Mouse (Mus musculus) right cerebral cortex, adult 18-20 months (tissue): ENCODE data around the gene Coro6.

Source experiments
- DNase-seq: peaks from one replicate; pipeline ENCODE4 v3.0.0; 2022; ENCODE audit warnings: mixed read lengths

Coro6 gene

DNA sequence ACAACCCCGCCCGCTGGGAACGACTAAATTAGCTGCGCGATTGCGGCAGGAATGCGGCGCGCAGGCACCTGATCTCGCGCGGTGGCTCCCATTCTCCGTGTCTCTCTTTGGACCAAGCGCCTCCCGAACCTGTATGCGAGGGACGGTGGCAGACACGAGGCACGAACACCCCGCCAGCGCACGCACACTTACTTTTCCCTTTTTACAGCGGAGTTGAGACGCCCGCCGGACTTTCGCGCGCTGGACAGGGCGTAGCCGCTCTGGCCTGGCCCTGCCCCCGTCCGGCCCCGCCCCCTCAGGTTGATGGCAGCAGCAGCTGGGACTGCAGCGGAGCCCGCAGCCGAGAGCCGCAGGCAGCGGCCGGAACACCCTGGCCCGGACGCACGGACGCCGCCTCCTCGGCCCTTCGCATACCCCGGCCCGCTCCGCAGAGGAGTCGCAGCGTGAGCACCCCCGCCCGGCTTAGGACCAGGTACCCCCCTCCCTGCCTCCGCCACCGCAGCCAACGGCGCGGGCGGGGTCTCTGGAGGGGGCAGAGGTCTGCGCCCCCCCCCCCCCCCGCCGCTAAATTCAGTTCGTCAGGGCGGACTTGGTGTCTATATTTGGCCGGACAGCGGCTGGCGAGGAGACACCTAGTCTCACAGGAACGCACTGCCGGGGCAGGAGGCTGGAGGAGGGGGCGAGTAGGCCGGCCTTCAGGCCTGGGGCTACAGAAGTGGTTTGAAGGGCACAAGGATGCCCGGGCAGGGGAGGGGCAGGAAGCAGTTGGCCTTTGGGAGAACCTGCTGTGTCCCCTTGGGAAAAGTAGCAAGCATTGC lies at the start of gene Coro6:
Gene Coro6, plus strand, starts transcription at position 129 of the 818 bp plus-strand sequence.
- DNase-seq, result no peak

DNA sequence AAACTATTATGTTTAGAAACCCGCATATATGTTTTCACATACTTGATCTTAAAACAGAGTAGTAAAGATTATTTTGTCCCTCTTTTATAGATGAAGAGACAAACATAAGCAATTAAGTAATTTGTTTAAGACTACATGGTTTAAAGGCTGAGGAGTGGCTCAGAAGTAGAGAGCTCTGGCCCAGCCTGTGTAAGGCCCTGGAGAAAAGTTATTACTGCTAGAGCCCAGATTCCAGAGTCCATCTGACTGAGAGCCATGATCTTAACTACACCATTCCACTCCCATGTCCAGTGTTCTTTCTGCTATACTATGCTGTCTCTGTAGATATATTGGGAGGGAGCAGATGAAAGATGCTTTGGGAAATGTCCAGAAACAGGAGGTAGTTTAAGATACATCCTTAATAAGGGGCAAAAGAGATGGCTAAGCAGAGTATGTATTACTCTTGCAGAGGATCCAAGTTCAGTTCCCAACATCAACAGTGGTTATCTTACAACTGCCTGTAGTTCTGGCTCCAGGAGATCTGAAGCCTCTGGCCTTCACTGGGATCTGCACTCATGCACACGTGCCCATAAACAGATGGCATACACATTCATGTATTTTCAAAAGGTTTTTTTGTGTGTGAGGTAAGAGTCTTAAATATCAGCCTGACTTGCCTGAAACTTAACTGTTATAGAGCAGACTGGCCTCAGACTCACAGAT lies 47.9 kb upstream of the Coro6 start:
- DNase-seq, result no peak

DNA sequence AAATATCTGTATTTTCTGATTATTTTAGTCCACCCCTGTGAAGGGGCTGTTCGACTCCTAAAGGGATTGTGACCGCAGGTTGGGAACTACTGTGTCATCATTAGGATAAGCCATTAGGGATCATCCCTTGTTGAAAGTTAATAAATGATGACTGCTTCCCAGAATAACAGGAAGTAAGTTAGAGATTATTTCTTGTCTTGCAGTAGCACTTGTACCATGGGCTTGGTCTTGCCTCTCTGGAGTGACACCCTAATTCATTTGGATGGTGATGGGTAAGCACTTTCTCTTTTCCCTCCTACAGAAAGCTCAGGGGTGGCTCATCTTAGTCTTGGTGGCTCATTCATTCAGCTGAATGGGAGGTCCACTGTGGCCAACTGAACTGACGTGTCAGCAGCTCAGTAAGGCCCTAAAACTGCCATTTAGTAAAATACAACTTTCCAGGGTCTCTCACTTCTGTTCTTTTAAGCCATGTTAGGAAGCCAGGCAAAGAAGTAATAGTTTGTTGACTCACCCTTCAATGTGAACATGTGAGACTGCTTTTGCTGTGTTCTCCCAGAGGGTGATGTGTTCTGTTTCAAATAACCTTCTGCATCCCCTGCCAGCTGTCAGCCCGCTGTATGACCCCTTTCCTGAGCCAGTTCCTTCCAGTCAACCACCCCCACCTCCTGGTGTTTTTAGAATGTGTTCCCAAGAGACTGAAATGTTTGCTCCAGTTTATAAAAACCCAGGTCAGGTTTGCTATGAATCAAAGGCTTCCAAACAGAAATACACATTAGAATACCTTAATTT lies 45.8 kb upstream of the Coro6 start:
- no peak for DNase-seq

DNA sequence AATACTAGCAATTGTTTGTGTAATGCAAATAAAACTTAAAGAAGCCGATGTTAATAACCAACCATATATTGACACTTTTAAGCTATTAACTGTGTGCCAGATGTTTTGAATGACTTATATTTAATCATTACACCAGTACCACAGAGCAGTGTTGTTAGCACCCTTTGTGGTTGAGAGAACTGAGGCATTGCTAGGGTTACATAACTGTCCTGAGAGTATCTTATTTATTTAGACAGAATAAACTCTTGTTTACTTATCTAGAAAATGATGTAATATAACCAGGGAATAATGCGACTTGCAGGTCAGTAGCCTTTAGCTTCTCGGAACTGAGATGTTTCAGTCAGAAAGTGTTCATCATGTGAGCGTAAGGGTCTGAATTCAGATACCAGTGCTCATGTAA lies 44.2 kb upstream of the Coro6 start:
- DNase-seq, result no peak

DNA sequence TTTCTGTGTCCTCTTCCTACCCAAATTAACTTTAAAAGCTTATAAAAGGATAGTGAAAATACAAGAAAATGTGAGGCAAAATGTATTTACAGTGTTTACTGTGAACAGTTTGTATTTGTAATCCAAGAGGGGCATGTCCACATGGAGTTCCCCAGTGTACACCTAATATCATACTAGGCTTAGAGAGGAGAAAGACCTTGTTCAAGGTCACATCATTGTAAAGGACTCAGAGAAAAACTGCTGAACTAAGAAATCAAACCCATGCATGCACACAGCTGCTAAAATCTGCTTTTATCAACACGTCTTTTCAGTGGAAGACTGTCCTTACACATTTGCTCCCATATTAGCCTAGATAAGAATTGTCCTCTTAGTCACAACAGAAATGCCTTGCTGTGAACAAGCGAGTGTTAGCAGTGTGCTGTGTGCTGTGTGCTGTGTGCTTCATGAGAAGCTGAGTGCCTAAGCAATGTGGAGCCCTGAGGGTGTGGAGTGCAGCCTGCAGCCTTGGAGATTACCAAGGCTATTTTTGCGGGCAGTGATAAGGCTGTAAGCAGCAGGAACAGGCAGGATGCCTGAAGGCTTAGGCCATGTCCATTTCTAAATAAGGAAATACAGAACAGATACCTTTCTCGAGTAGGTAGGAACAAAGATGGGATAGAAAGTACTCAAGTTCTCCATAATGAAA lies 38.9 kb upstream of the Coro6 start:
- no peak for DNase-seq

DNA sequence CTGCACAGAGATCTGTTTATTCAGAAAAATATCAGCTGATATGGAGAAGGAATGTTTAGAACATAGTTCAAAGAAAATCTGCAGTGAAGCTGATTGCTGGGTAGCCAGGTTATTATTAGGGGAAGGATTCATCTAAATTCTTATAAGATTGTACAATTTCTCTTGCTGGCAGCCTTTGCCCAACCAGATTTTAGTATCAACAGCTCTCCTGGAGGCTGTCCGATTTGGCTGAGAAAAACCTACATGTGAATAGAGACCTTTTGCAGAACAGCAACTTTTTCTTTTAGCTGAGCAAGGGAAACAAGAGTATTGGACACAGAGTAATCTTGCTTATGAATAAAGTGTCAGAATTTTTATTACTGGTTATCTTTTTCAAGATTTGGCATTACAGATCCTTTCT lies 33.8 kb upstream of the Coro6 start:
- no peak for DNase-seq

DNA sequence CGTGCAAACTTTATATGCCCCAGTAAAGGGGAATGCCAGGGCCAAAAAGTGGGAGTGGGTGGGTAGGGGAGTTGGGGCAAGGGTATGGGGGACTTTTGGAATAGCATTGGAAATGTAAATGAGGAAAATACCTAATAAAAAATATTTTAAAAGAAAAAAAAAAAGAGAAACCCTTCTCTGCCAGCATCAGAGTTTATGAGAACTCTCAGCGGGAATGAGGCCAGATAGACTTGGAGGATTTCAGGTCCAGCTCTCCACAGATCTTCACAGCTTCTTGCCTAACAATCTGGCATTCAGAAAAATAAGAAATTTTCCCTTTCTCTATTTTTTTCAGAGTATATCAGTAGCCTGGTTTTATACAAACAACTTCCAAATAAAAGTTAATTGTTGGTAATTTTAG lies 25.2 kb upstream of the Coro6 start:
- no peak for DNase-seq

DNA sequence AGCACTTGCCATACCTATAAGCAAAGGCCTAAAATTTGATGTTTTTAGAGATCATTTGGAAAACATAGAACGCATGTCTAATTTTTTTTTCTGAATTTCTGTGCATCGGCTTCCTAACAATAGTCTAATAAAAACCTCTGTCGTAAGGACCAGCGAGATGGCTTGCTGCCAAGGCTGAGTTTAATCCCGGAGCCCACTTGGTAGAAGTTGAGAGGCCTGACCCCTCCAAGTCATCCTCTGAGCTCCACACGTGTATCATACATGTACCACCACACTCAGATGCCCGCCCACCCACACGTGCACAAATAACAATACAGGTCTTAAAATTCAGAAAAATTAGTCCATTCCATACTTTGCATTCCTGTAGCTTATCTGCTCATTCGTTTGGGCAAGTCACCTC lies 22.1 kb upstream of the Coro6 start:
- no peak for DNase-seq

DNA sequence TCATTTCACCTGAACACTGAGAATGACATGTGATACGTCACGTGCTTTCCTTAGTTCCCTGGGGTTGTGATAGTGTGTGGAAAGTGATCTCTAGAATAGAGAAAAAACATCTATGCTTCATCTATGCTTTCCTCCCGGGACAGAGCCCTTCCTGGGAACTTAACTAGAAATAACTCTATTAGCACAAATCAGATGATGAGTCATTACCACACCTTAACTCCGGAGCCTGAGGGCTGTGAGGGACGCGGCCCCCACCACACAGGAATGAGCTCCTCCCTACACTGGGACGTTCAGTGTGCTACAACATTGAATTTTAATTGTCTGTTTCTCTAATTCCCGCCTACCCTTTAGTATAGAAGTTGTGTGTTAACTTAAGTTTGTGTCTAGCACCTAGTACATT lies 21.2 kb upstream of the Coro6 start:
- no peak for DNase-seq

DNA sequence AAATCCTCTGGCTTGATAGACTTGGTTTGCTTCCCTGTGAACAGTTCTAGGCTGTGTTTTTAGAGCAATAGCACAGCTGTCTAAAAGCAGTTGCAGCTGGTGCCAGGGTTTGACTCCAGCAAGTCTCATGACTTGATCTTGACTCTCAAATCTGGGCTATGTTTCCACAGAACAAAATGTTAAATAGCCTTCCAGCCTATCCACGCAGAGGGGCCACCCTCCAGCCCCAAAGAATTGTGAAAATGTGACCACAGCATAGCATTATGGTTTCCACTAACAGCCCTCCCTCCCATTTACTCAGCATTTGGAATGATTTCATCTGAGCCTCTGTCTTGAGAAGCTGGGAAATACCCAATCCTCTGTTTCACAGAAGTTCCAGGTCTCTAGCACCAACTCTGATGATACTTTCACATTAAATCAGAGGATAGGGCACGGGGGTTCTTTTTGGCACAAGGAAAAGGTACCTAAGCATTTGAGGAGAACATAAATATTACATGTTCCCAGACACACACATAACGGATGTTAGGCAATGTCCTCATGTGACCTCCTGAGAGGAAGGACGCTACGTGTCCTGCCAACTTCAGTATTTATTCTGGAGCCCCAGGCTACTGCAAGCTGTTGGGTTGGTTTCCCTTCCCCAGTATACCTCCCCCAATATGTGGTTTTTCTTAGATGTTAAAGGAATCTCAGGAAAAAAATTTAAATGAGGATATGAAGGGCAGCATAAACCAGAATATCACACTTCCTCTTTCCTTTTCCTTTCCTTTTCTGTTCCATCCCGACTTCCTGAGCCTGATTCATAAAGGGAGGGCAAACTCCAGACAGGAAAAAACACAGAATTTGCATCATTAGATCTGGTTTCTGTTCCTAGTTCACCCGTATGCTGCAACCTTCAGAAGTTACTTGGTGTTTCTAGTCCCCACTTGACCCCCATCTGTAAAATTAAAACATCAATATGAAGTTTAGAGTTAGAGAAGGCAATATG lies 19.7 kb upstream of the Coro6 start:
- DNase-seq, result no peak

DNA sequence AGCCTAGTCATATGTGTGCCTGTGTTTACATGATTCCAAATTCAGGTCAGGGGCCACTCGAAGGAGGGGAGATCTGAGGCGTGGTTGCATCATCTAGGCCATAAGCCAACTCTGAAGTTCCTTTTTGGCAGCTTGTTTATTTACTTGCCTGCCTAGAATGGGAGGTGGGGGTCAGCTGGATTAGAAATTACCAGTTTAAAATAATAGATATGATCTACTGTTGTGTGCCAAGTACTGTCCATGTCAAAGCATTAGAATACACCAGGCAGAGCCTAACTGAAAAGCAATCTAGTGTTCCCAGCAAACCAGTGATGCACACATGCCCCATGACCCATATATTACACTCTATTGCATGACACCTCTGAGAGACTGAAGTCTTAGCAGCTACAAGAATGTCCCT lies 17.3 kb upstream of the Coro6 start:
- no peak for DNase-seq

DNA sequence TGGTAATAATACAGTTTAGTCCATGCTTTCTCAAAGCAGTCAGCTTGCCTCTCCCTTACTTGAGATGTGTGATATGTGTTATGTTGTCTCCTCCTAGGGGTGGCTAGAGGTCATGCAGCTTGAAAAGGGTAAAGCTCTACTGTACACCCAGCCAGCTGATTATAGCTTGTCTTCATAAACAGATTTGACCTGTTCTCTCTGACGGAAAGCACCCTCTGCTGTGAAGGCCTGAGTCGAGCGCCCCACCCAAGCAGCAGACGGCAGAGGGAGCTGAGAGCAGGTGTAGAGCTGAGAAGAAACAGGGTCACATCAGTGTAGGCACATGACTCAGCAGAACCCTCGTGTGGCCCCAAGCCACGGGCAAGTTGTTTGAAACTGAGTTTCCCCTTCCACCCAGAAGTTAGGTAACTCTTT lies 15.6 kb upstream of the Coro6 start:
- DNase-seq, result no peak

DNA sequence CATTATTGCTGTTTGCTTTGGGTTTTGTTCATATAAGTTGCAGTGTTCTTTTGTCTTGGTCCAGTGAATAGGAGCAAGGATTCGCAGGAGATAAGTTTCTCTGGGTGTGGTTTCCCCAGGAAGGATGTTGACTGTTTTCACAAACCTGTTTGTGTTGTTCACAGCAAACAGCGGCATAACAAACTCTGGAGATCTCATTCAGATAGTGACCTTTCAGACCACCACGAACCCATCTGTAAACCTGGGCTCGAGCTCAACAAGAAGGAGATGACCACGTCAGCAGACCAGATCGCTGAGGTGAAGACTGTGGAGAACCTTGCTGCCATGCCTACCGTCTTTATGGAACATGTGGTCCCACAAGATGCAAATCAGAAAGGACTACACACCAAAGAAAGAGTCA lies 13.0 kb upstream of the Coro6 start:
- DNase-seq, result no peak

DNA sequence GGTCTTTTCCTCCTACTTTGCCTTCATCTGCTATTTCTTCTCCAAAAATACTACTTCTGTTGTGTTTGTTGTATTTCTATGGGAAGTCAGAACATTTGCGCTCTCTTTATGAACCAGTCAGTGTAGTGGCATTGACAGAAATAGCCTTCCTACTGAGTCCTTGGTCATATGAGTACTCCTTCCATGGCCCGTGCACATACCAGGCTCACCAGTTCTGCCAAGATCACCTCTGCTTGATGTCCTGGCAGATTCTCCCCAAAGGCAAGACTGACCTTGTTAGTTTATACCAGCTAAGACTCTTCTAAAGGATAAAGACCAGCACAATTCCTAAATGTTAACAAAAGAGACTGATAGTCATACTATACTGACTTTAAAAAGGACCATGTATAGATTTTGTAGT lies 10.5 kb upstream of the Coro6 start:
- DNase-seq, result no peak

DNA sequence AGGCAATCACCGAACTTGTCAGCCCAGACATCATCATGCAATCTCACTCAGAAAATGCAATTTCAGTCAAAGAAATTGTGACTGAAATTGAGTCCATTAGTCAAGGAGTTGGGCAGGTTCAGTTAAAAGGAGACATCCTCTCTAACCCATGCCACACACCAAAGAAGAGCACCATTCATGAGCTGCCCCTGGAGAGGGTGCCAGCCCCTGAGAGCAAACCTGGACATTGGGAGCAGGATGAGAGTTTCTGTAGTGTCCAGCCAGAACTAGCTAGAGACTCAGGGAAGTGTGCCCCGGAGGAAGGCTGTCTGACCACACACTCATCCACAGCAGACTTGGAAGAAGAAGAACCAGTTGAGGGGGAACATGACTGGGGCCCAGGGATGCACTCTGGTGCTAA lies 8.8 kb upstream of the Coro6 start:
- DNase-seq, result no peak

DNA sequence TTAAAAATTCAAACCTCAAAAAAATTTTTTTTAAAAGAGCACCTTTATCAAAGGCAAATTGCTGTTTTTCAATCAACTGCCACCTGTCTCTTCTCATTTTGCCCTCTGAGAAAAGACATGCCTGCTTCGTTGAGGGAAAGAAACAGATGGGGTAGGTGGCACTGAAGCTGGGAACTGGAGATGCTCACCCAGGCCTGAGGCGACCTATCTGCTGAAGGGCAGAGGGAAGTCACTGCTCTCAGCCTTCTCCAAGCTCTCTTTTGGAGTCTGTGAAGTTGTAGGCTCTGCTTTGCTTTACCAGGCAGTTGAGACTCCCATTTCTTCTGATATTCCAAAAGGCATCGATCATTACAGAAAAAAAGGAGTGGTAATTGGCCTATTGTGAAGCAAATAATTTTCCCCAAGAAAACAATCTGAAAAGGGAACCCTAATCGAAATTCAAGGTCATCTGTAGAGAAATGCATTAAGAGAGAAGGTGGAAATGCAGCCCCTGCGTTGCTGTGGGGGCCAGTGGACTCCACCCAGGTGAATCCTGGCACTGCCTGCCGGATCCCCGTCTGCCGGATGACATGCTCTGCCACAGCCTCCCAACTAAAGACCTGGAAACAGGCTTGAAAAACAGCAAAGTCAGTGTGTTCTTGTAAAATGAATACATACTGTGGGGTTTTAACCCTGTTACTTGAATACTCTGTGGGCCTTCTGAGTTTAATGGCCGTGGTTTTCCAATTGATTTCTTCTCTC lies 6.3 kb upstream of the Coro6 start:
- DNase-seq, result no peak

DNA sequence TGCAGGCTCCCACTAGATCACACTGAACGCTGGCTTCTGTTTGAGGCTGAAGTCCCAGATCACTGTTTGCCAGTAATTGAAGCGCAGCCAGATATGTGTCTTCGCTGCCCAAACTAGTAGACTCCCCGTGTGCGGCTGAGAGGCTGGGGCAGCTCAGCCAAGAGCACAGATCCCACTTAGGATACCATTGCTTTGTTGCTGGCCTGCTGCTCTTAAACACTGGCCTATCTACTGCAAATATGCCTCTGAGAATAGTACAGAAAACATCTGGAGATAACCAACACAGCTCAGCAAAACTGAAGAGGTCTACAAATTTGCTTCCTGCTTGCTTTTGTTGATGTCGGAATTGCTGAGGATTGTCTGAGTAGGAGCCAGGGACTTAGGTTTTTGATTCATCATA lies 5.3 kb upstream of the Coro6 start:
- DNase-seq, result no peak

DNA sequence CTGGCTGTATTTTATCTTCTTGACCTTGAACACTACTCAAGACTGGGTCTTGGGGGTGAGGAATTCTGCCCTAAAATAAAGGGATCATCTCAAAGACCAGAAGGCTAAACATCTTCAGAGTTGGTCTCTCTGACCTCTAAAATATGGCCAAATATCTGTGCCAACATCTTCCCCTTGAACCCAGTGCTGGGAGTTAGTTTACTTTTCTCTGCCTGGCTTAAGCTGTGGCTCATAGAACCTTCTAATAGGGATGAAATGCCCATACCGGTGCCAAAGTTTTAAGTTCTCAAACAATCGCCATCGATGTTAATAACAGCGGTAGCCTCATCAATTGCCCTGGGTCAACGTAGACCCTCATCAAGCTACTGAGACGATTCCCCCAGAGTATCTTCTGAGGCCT lies 355 bp upstream of the Coro6 start:
- no peak for DNase-seq

DNA sequence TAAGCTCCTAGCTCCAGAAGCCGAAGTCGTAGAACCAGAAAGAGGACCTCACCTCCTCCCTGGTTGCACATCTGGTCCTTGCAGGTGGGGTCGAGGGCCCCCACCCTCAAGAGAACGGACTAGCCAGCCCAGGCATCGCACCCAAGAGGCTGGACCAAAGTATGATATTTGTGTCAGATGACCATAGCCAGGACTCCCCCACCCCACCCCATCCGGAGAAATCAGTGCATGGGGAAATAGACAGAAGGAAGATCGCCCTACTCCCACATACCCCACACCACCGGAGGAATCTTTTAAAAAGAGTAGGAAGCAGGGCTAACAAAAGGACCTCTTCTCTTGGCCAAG lies 862 bp downstream of the Coro6 start:
- DNase-seq, result no peak

DNA sequence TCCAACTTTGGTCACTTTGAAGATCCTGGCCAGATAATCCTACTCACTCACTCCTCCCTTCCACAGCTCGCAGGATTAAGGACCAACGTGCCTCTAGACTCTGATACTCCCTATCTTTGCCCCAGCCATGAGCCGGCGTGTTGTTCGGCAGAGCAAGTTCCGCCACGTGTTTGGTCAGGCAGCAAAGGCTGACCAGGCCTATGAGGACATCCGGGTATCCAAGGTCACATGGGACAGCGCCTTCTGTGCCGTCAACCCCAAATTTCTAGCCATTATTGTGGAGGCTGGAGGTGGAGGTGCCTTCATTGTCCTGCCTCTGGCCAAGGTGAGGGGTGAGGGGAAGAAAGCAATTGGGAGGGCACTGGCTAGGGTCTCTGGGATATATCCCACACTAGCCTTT lies 1.6 kb downstream of the Coro6 start:
- DNase-seq, result no peak

DNA sequence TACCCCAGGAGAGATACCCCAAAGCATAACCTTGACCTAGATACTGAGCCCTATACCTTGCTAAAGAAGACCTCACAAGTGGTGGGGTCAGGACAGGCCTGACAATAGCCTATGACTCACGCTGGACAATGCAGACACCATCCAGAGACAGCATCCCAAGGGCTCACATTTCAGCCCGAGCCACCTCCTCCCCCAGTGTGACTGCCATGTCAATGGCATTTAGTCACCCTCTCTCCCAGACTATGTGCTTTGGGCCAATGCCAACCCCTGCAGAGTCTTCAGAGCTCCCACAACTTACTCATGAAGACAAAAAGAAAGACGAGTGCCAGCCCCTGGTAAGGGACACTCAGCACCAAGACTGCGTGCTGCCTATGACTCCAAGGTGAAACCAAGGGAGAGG lies 2.5 kb downstream of the Coro6 start:
- DNase-seq, result no peak
